Mouse (Mus musculus): ENCODE data around the gene Yif1a. TPM values are rescaled to one million over a fixed set of nuclear protein-coding genes. Genes with fewer than 3 reads are reported as not detected.

The Yif1a gene
- polyA plus RNA-seq, 1 experiment from 2014 or later: 72.6 TPM

- DNase-seq (ENCODE audit: low spot score) (no peak), ATAC-seq (ENCODE audit: low FRiP score) (no peak)
- Histone ChIP-seq H3K27me3 (ENCODE audit: control insufficient read depth, insufficient read depth, low read length) (no peaks in the 10 kb centered on the region), H3K4me2 (replicated peaks) (no peak overlapping the region), H3K4me1 (replicated peaks; ENCODE audit: control insufficient read depth, insufficient read depth, low read length) (peaks cover 3% of the 10 kb centered on the region; the same call in 1 of the 2 replicates), H3K36me3 (replicated peaks; ENCODE audit: control insufficient read depth, insufficient read depth) (no peaks in the 10 kb centered on the region), H3K9ac (no peak overlapping the region), H3K9me3 (ENCODE audit: control insufficient read depth, low read length) (no peaks in the 10 kb centered on the region), H3K4me3 (replicated peaks; ENCODE audit: low read length) (no peak overlapping the region), H3K27ac (no peak overlapping the region)
- WGBS: 75% methylated on average over 7 of the region's 7 CpGs
Observed at GRCm38 (mm10) chr19:5124055-5124614, 35.8 kb downstream of the Yif1a start.

GRCm38 (mm10) chr19:5129770-5130169 lies 41.4 kb downstream of the Yif1a start:
- Histone ChIP-seq H3K27me3 (ENCODE audit: control insufficient read depth, insufficient read depth, low read length) (no peaks in the 10 kb centered on the region), H3K9ac (no peak overlapping the region), H3K9me3 (ENCODE audit: control insufficient read depth, low read length) (no peaks in the 10 kb centered on the region), H3K27ac (no peak overlapping the region), H3K4me2 (replicated peaks) (no peak overlapping the region), H3K4me3 (replicated peaks; ENCODE audit: low read length) (no peak overlapping the region), H3K36me3 (replicated peaks; ENCODE audit: control insufficient read depth, insufficient read depth) (peaks cover 18% of the 10 kb centered on the region), H3K4me1 (replicated peaks; ENCODE audit: control insufficient read depth, insufficient read depth, low read length) (no peaks in the 10 kb centered on the region)
- ATAC-seq (ENCODE audit: low FRiP score) (no peak), DNase-seq (ENCODE audit: low spot score) (no peak)
- 43% methylated on average over 1 of the region's 1 CpGs for WGBS

GRCm38 (mm10) chr19:5131237-5131636 lies 42.9 kb downstream of the Yif1a start:
- H3K27me3 ChIP-seq (ENCODE audit: control insufficient read depth, insufficient read depth, low read length): no peaks in the 10 kb centered on the region
- no peak for DNase-seq (ENCODE audit: low spot score)
- H3K4me2 ChIP-seq (replicated peaks): no peak overlapping the region
- H3K9ac ChIP-seq: no peak overlapping the region
- ATAC-seq (ENCODE audit: low FRiP score): no peak
- peaks cover 33% of the 10 kb centered on the region for H3K36me3 ChIP-seq (replicated peaks; ENCODE audit: control insufficient read depth, insufficient read depth)
- no peak overlapping the region for H3K4me3 ChIP-seq (replicated peaks; ENCODE audit: low read length)
- 83% methylated on average over 4 of the region's 4 CpGs for WGBS
- no peaks in the 10 kb centered on the region for H3K9me3 ChIP-seq (ENCODE audit: control insufficient read depth, low read length)
- no peak overlapping the region for H3K27ac ChIP-seq
- no peaks in the 10 kb centered on the region for H3K4me1 ChIP-seq (replicated peaks; ENCODE audit: control insufficient read depth, insufficient read depth, low read length)

- ATAC-seq (ENCODE audit: low FRiP score): 0 out of 2 replicates have a peak, but pooled peaks have one; percentile 34
- 2% methylated on average over 2 of the region's 2 CpGs for WGBS
- Histone ChIP-seq H3K4me1 (replicated peaks; ENCODE audit: control insufficient read depth, insufficient read depth, low read length) (no peaks in the 10 kb centered on the region), H3K9ac (no peak overlapping the region), H3K4me2 (replicated peaks) (no peak overlapping the region), H3K36me3 (replicated peaks; ENCODE audit: control insufficient read depth, insufficient read depth) (peaks cover 63% of the 10 kb centered on the region), H3K27ac (no peak overlapping the region), H3K4me3 (replicated peaks; ENCODE audit: low read length) (no peak overlapping the region), H3K9me3 (ENCODE audit: control insufficient read depth, low read length) (no peaks in the 10 kb centered on the region), H3K27me3 (ENCODE audit: control insufficient read depth, insufficient read depth, low read length) (no peaks in the 10 kb centered on the region)
- DNase-seq (ENCODE audit: low spot score): peak; percentile 78
Observed at GRCm38 (mm10) chr19:5139640-5140039, 51.3 kb downstream of the Yif1a start.

Other genes with a start within 250 kb of the Yif1a start
- 31.9 and 41.4 TPM in 2 replicates for gene Ccs, start 249.2 kb upstream of the Yif1a start, polyA plus RNA-seq (2014; fragmentation: Nextera tagmentation; extraction: Ambion mirVana)
- gene Ccdc87, start 249.2 kb upstream of the Yif1a start, polyA plus RNA-seq (2014; fragmentation: Nextera tagmentation; extraction: Ambion mirVana): 0.71 and 0.81 TPM in 2 replicates
- 68.8 and 74.4 TPM in 2 replicates for gene Ctsf, start 233.4 kb upstream of the Yif1a start, polyA plus RNA-seq (2014; fragmentation: Nextera tagmentation; extraction: Ambion mirVana)
- gene Actn3, start 210.6 kb upstream of the Yif1a start, polyA plus RNA-seq (2014; fragmentation: Nextera tagmentation; extraction: Ambion mirVana): 2.9 and 3.2 TPM in 2 replicates
- gene Zdhhc24, start 209.9 kb upstream of the Yif1a start, polyA plus RNA-seq (2014; fragmentation: Nextera tagmentation; extraction: Ambion mirVana): 17.0 and 17.7 TPM in 2 replicates
- gene Bbs1, start 181.9 kb upstream of the Yif1a start, polyA plus RNA-seq (2014; fragmentation: Nextera tagmentation; extraction: Ambion mirVana): 12.5 and 12.9 TPM in 2 replicates
- 90.7 and 95.7 TPM in 2 replicates for gene Dpp3, start 160.3 kb upstream of the Yif1a start, polyA plus RNA-seq (2014; fragmentation: Nextera tagmentation; extraction: Ambion mirVana)
- 9.5 and 11.6 TPM in 2 replicates for gene Peli3, start 145.4 kb upstream of the Yif1a start, polyA plus RNA-seq (2014; fragmentation: Nextera tagmentation; extraction: Ambion mirVana)
- gene Mrpl11, start 126.4 kb upstream of the Yif1a start, polyA plus RNA-seq (2014; fragmentation: Nextera tagmentation; extraction: Ambion mirVana): 119 TPM in 2 replicates
- 0.23 and 0.31 TPM in 2 replicates for gene Npas4, start 98.2 kb upstream of the Yif1a start, polyA plus RNA-seq (2014; fragmentation: Nextera tagmentation; extraction: Ambion mirVana)
- gene Slc29a2, start 64.7 kb upstream of the Yif1a start, polyA plus RNA-seq (2014; fragmentation: Nextera tagmentation; extraction: Ambion mirVana): 9.9 and 10.7 TPM in 2 replicates
- 93.7 and 101 TPM in 2 replicates for gene B4gat1, start 49.7 kb upstream of the Yif1a start, polyA plus RNA-seq (2014; fragmentation: Nextera tagmentation; extraction: Ambion mirVana)
- 1.4 and 1.9 TPM in 2 replicates for gene AC124502.3, start 49.6 kb upstream of the Yif1a start, polyA plus RNA-seq (2014; fragmentation: Nextera tagmentation; extraction: Ambion mirVana)
- 28.6 and 29.5 TPM in 2 replicates for gene Brms1, start 47.2 kb upstream of the Yif1a start, polyA plus RNA-seq (2014; fragmentation: Nextera tagmentation; extraction: Ambion mirVana)
- 1.1 and 1.4 TPM in 2 replicates for gene Rin1, start 38.1 kb upstream of the Yif1a start, polyA plus RNA-seq (2014; fragmentation: Nextera tagmentation; extraction: Ambion mirVana)
- gene Cd248, start 20.5 kb upstream of the Yif1a start, polyA plus RNA-seq (2014; fragmentation: Nextera tagmentation; extraction: Ambion mirVana): 23.8 and 26.4 TPM in 2 replicates
- 20.7 and 23.8 TPM in 2 replicates for gene Tmem151a, start 3.0 kb upstream of the Yif1a start, polyA plus RNA-seq (2014; fragmentation: Nextera tagmentation; extraction: Ambion mirVana)
- 485 and 502 TPM in 2 replicates for gene Cnih2, start 10.0 kb downstream of the Yif1a start, polyA plus RNA-seq (2014; fragmentation: Nextera tagmentation; extraction: Ambion mirVana)
- gene Rab1b, start 18.5 kb downstream of the Yif1a start, polyA plus RNA-seq (2014; fragmentation: Nextera tagmentation; extraction: Ambion mirVana): 210 and 213 TPM in 2 replicates
- gene Klc2, start 30.0 kb downstream of the Yif1a start, polyA plus RNA-seq (2014; fragmentation: Nextera tagmentation; extraction: Ambion mirVana): 72.7 and 72.9 TPM in 2 replicates
- gene Pacs1, start 184.6 kb downstream of the Yif1a start, polyA plus RNA-seq (2014; fragmentation: Nextera tagmentation; extraction: Ambion mirVana): 54.3 and 59.7 TPM in 2 replicates
- gene Sf3b2, start 206.9 kb downstream of the Yif1a start, polyA plus RNA-seq (2014; fragmentation: Nextera tagmentation; extraction: Ambion mirVana): 299 and 305 TPM in 2 replicates
- 34.2 and 39.8 TPM in 2 replicates for gene Gal3st3, start 209.8 kb downstream of the Yif1a start, polyA plus RNA-seq (2014; fragmentation: Nextera tagmentation; extraction: Ambion mirVana)
- not detected in 2 replicates for gene Catsper1, start 247.2 kb downstream of the Yif1a start, polyA plus RNA-seq (2014; fragmentation: Nextera tagmentation; extraction: Ambion mirVana)

Measured in hindbrain, embryonic 14.5 days (tissue).